Comparison of ENCODE assay signal across 21 mouse cellular contexts in the genomic region with DNA sequence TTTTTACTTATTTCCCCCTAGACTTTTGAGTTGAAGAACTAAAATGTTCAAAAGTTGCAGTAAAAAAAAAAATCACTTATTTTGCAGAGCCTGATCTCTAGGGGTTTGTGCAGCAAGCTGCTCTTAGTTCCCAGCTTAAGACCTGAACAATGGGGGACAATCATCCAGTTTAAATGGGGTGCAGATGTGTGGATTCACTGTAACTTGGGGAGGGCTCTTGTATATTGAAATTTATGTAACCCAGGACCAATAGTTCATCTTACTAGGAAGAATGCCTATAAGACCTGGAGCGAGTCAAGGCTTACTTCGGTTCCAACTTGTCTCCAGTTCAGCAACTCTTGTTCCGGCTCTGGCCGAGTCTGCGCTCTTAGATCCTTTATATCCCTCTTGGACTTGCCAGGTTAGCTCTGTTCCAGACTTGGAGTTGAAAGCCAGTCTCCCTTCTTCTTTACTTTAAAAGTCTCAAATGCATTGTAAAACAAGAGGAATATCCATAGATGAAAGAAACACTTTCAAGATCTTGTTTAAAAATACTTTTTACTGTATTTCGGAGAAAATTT.
DNase-seq lines count a peak whose midpoint lies in the region; ATAC-seq lines count a peak whose summit lies in the region.
"Had no signal": no experiment of that assay in that cellular context is flagged by ENCODE, and none has a peak within 500 bp of the region (broad histone marks: within the 10 kb centered on the region; RNA-seq: fewer than 3 reads in every experiment).

No protein-coding gene starts in this region.

- H3K36me3 ChIP-seq in limb, embryonic 13.5 days, result no peaks in the 10 kb centered on the region
- H3K36me3 ChIP-seq in limb, embryonic 10.5 days, result no peaks in the 10 kb centered on the region
- no peaks in the 10 kb centered on the region for H3K36me3 ChIP-seq in limb, embryonic 15.5 days
- H3K36me3 ChIP-seq: embryonic facial prominence, embryonic 12.5 days; forebrain, embryonic 10.5 days; forebrain, embryonic 12.5 days had no signal

- H3K4me3 ChIP-seq in limb, embryonic 13.5 days, result no peak overlapping the region
- no peak overlapping the region for H3K4me3 ChIP-seq in limb, embryonic 10.5 days
- H3K4me3 ChIP-seq in limb, embryonic 15.5 days, result no peak overlapping the region
- H3K4me3 ChIP-seq: embryonic facial prominence, embryonic 12.5 days; forebrain, embryonic 10.5 days; forebrain, embryonic 12.5 days had no signal

- no peak overlapping the region for H3K4me2 ChIP-seq in limb, embryonic 13.5 days (replicated peaks)
- no peak overlapping the region for H3K4me2 ChIP-seq in limb, embryonic 15.5 days
- H3K4me2 ChIP-seq: embryonic facial prominence, embryonic 12.5 days; forebrain, embryonic 12.5 days had no signal

- intact Hi-C loops in heart, postnatal 10 days (cut with DNase I), result no loop called here

- no peak overlapping the region for H3K9ac ChIP-seq in limb, embryonic 13.5 days
- H3K9ac ChIP-seq in limb, embryonic 15.5 days, result no peak overlapping the region
- H3K9ac ChIP-seq: embryonic facial prominence, embryonic 12.5 days; forebrain, embryonic 12.5 days had no signal

- H3K27ac ChIP-seq in limb, embryonic 13.5 days, result no peak overlapping the region
- no peak overlapping the region for H3K27ac ChIP-seq in limb, embryonic 10.5 days
- H3K27ac ChIP-seq in limb, embryonic 15.5 days, result no peak overlapping the region
- H3K27ac ChIP-seq: embryonic facial prominence, embryonic 12.5 days; forebrain, embryonic 10.5 days; forebrain, embryonic 12.5 days had no signal

- peaks cover 12% of the 10 kb centered on the region for H3K4me1 ChIP-seq in limb, embryonic 13.5 days
- H3K4me1 ChIP-seq in limb, embryonic 10.5 days, result no peaks in the 10 kb centered on the region
- H3K4me1 ChIP-seq in limb, embryonic 15.5 days, result peaks cover 7% of the 10 kb centered on the region
- H3K4me1 ChIP-seq: forebrain, embryonic 10.5 days; forebrain, embryonic 12.5 days had no signal

- DNase-seq in limb, embryonic 10.5 days (ENCODE audit: low spot score), result no peak
- peak; percentile 14 for DNase-seq in fat pad, adult 2 months (ENCODE audit: extremely low read depth, low read depth, low spot score)
- no peak for DNase-seq in spleen, adult 12 weeks (ENCODE audit: low spot score)
- DNase-seq in heart, postnatal 10 days, result no peak
- DNase-seq: adrenal gland, adult 2 months; adrenal gland, postnatal 10 days; adrenal gland, postnatal 25 days; cerebellum, adult 11 months; cerebellum, adult 18-20 months; cerebellum, adult 8-10 months; cerebellum, adult 9-11 months; cerebellum, postnatal 14 days; cerebellum, postnatal 36 days; embryo, embryonic 11 days had no signal

- no peaks in the 10 kb centered on the region for H3K27me3 ChIP-seq in limb, embryonic 13.5 days
- no peaks in the 10 kb centered on the region for H3K27me3 ChIP-seq in limb, embryonic 10.5 days (ENCODE audit: low read depth, poor library complexity, severe bottlenecking)
- H3K27me3 ChIP-seq in limb, embryonic 15.5 days, result no peaks in the 10 kb centered on the region
- H3K27me3 ChIP-seq: embryonic facial prominence, embryonic 12.5 days; forebrain, embryonic 12.5 days had no signal

- peak; percentile 81 for ATAC-seq in limb, embryonic 13.5 days (ENCODE audit: low FRiP score, low read depth)
- peak; percentile 80 for ATAC-seq in limb, embryonic 15.5 days (ENCODE audit: insufficient number of reproducible peaks, low FRiP score, low TSS enrichment, low read depth)
- ATAC-seq: forebrain, embryonic 14.5 days; forebrain, embryonic 16.5 days had no signal

- 63% methylated on average over 6 of the region's 6 CpGs for WGBS in limb, embryonic 13.5 days
- WGBS in limb, embryonic 10.5 days, result 96% methylated on average over 6 of the region's 6 CpGs
- WGBS in limb, embryonic 15.5 days, result 57% methylated on average over 6 of the region's 6 CpGs

- H3K9me3 ChIP-seq in limb, embryonic 13.5 days, result no peaks in the 10 kb centered on the region
- H3K9me3 ChIP-seq in limb, embryonic 10.5 days (replicated peaks), result no peaks in the 10 kb centered on the region
- H3K9me3 ChIP-seq in limb, embryonic 15.5 days, result no peaks in the 10 kb centered on the region
- H3K9me3 ChIP-seq: embryonic facial prominence, embryonic 12.5 days; forebrain, embryonic 10.5 days; forebrain, embryonic 12.5 days had no signal
